Mouse (Mus musculus) thymus, postnatal 4 days (tissue): ENCODE results near the gene Ubqln4.

Experiments used
- DNase-seq: peaks from one replicate; pipeline ENCODE4 v3.0.0; 2021

The Ubqln4 gene

GRCm38 (mm10) chr3:88553525-88553879 is at the start of gene Ubqln4:
TSS of gene Ubqln4 (plus strand) at chr3:88553758.
- peak; percentile 93 for DNase-seq

- no peak for DNase-seq
Measured at GRCm38 (mm10) chr3:88503881-88504746, 49.4 kb upstream of the Ubqln4 start.

GRCm38 (mm10) chr3:88505081-88505480 is 48.5 kb upstream of the Ubqln4 start:
- no peak for DNase-seq

GRCm38 (mm10) chr3:88505765-88506164 is 47.8 kb upstream of the Ubqln4 start:
- DNase-seq = no peak

GRCm38 (mm10) chr3:88509250-88509649 is 44.3 kb upstream of the Ubqln4 start:
- peak; percentile 55 for DNase-seq

GRCm38 (mm10) chr3:88509692-88510420 is 43.7 kb upstream of the Ubqln4 start, which contains the start of gene Lmna:
TSS of gene Lmna (minus strand) at chr3:88509956.
- DNase-seq = peak; percentile 92

- no peak for DNase-seq
Measured at GRCm38 (mm10) chr3:88510421-88511289, 42.9 kb upstream of the Ubqln4 start.

- DNase-seq = no peak
Measured at GRCm38 (mm10) chr3:88511559-88511958, 42.0 kb upstream of the Ubqln4 start.

- no peak for DNase-seq
Measured at GRCm38 (mm10) chr3:88512141-88512895, 41.2 kb upstream of the Ubqln4 start.

- no peak for DNase-seq
Measured at GRCm38 (mm10) chr3:88512896-88513545, 40.5 kb upstream of the Ubqln4 start.

GRCm38 (mm10) chr3:88513546-88514115 is 39.9 kb upstream of the Ubqln4 start:
- DNase-seq = peak; percentile 44

GRCm38 (mm10) chr3:88514231-88515094 is 39.1 kb upstream of the Ubqln4 start:
- no peak for DNase-seq

GRCm38 (mm10) chr3:88515095-88515386 is 38.5 kb upstream of the Ubqln4 start:
- DNase-seq = no peak

GRCm38 (mm10) chr3:88516407-88516806 is 37.2 kb upstream of the Ubqln4 start:
- no peak for DNase-seq

- DNase-seq = no peak
Measured at GRCm38 (mm10) chr3:88518411-88518810, 35.1 kb upstream of the Ubqln4 start.

- DNase-seq = no peak
Measured at GRCm38 (mm10) chr3:88520078-88520477, 33.5 kb upstream of the Ubqln4 start.

GRCm38 (mm10) chr3:88521156-88521555 is 32.4 kb upstream of the Ubqln4 start:
- DNase-seq = no peak

GRCm38 (mm10) chr3:88521803-88522331 is 31.7 kb upstream of the Ubqln4 start:
- DNase-seq = peak; percentile 88

GRCm38 (mm10) chr3:88523027-88523426 is 30.5 kb upstream of the Ubqln4 start:
- DNase-seq = no peak

GRCm38 (mm10) chr3:88525021-88525420 is 28.5 kb upstream of the Ubqln4 start:
- no peak for DNase-seq
